Mouse (Mus musculus) bone marrow, adult 2 months (tissue): ENCODE results near the gene Trpc3.

Experiments used
- CTCF ChIP-seq: fragments of 200-500 bp; IDR thresholded peaks from 2 replicates; pipeline ENCODE4 v1.5.1; 2011; ENCODE audit warnings: low read length, control low read depth; ENCODE audit not compliant: control insufficient read depth, insufficient read depth
- POLR2A ChIP-seq: fragments of 200-500 bp; IDR thresholded peaks from 2 replicates; pipeline ENCODE4 v1.6.1; 2011; ENCODE audit warnings: low read depth, mild to moderate bottlenecking, control low read depth, low read length, borderline replicate concordance; ENCODE audit not compliant: control insufficient read depth

GRCm38 (mm10) chr3:36667814-36668213 is 22.2 kb downstream of the Trpc3 start:
- TF ChIP-seq CTCF (no peak), POLR2A (no peak)
